Mouse (Mus musculus): ENCODE results near the gene Tbc1d9b. TPM values are rescaled to one million over a fixed set of nuclear protein-coding genes. Genes with fewer than 3 reads are reported as not detected.

Gene Tbc1d9b
- total RNA-seq, 2 experiments from 2014 or later: 74.0 to 76.4 TPM

GRCm38 (mm10) chr11:50207344-50207743 lies 76.1 kb downstream of the Tbc1d9b start:
- DNase-seq (ENCODE audit: low spot score in 2 of 2): no peak

- no peak for DNase-seq (ENCODE audit: low spot score in 2 of 2)
Observed at GRCm38 (mm10) chr11:50208039-50208438, 76.8 kb downstream of the Tbc1d9b start.

GRCm38 (mm10) chr11:50210101-50210504 lies 78.9 kb downstream of the Tbc1d9b start:
- peak; percentile 83 to 88 for DNase-seq (ENCODE audit: low spot score in 2 of 2)

- DNase-seq (ENCODE audit: low spot score in 2 of 2): peak; percentile 87 to 88
Observed at GRCm38 (mm10) chr11:50210505-50211151, 79.4 kb downstream of the Tbc1d9b start, which contains the start of the genes Sqstm1 and Mgat4b. Sqstm1 (minus strand) TSS chr11:50210827. Mgat4b (plus strand) TSS chr11:50210890.

GRCm38 (mm10) chr11:50211322-50212059 lies 80.3 kb downstream of the Tbc1d9b start:
- DNase-seq (ENCODE audit: low spot score in 2 of 2): no peak

GRCm38 (mm10) chr11:50212060-50212739 lies 81.0 kb downstream of the Tbc1d9b start:
- no peak for DNase-seq (ENCODE audit: low spot score in 2 of 2)

GRCm38 (mm10) chr11:50212848-50213758 lies 81.9 kb downstream of the Tbc1d9b start:
- peak in 1 of 2 experiments; percentile 48 for DNase-seq (ENCODE audit: low spot score in 2 of 2)

- DNase-seq (ENCODE audit: low spot score in 2 of 2): no peak
Observed at GRCm38 (mm10) chr11:50214631-50215030, 83.4 kb downstream of the Tbc1d9b start.

- no peak for DNase-seq (ENCODE audit: low spot score in 2 of 2)
Observed at GRCm38 (mm10) chr11:50215633-50216032, 84.4 kb downstream of the Tbc1d9b start.

- DNase-seq (ENCODE audit: low spot score in 2 of 2): no peak
Observed at GRCm38 (mm10) chr11:50216724-50217366, 85.6 kb downstream of the Tbc1d9b start.

- no peak for DNase-seq (ENCODE audit: low spot score in 2 of 2)
Observed at GRCm38 (mm10) chr11:50217811-50218210, 86.6 kb downstream of the Tbc1d9b start.

- no peak for DNase-seq (ENCODE audit: low spot score in 2 of 2)
Observed at GRCm38 (mm10) chr11:50219833-50220232, 88.6 kb downstream of the Tbc1d9b start.

Other genes with a start within 250 kb of the Tbc1d9b start
- gene Rasgef1c, start 229.6 kb upstream of the Tbc1d9b start, total RNA-seq (2021): 1 to 10 TPM; 4.0 to 4.7 TPM
- gene Rnf130, start 106.0 kb upstream of the Tbc1d9b start, total RNA-seq (2021): 10 to 100 TPM; 84.5 to 87.4 TPM
- gene Mrnip, start 43.0 kb downstream of the Tbc1d9b start, total RNA-seq (2021): 10 to 100 TPM; 20.5 to 21.3 TPM
- 100 to 1,000 TPM; 302 to 324 TPM for gene Sqstm1, start 79.4 kb downstream of the Tbc1d9b start, total RNA-seq (2021)
- 100 to 1,000 TPM; 201 to 243 TPM for gene Mgat4b, start 79.5 kb downstream of the Tbc1d9b start, total RNA-seq (2021)
- gene Ltc4s, start 107.2 kb downstream of the Tbc1d9b start, total RNA-seq (2021): 10 to 100 TPM in 1 of 2 experiments, 1 to 10 TPM in 1; 9.9 to 15.5 TPM
- gene Maml1, start 160.9 kb downstream of the Tbc1d9b start, total RNA-seq (2021): 10 to 100 TPM in 1 of 2 experiments, 1 to 10 TPM in 1; 9.5 to 10.1 TPM
- 100 to 1,000 TPM; 413 to 414 TPM for gene Canx, start 194.3 kb downstream of the Tbc1d9b start, total RNA-seq (2021)
- not detected for gene Cby3, start 223.1 kb downstream of the Tbc1d9b start, total RNA-seq (2021)
- gene Hnrnph1, start 245.6 kb downstream of the Tbc1d9b start, total RNA-seq (2021): 100 to 1,000 TPM; 321 to 338 TPM

Data from layer of hippocampus, postnatal 10 days (tissue).